Mouse (Mus musculus) ES-E14 (cell line): Measurements from ENCODE around the gene Fgf7. TPM values are rescaled to one million over a fixed set of nuclear protein-coding genes. Genes with fewer than 3 reads are reported as not detected.

Experiments
- DNase-seq: peaks from one replicate; pipeline ENCODE4 v3.0.0-alpha.2; 2013; ENCODE audit warnings: low read depth, low spot score
- H3K27ac ChIP-seq: 2 replicates; pipeline ENCODE4 v1.5.1; 2012; ENCODE audit warnings: low read depth, mild to moderate bottlenecking, low read length, moderate library complexity, mixed read lengths; ENCODE audit not compliant: poor library complexity, insufficient read depth, severe bottlenecking
- H3K36me3 ChIP-seq: 2 replicates; pipeline ENCODE4 v1.6.1; 2012; ENCODE audit warnings: mild to moderate bottlenecking, low read length, moderate library complexity, mixed read lengths; ENCODE audit not compliant: control insufficient read depth, poor library complexity, insufficient read depth, severe bottlenecking
- H3K4me1 ChIP-seq, 2 experiments: fragments of 150-350 bp in 1 of 2; sonication (generic) in 1 of 2; 2 replicates each; pipeline ENCODE4 v1.6.1; 2012; ENCODE audit warnings: low read length in 2 of 2, mild to moderate bottlenecking in 1 of 2, mixed read lengths in 1 of 2; ENCODE audit not compliant: control insufficient read depth in 2 of 2, insufficient read depth in 2 of 2, poor library complexity in 1 of 2
- H3K4me3 ChIP-seq, 2 experiments: fragments of 150-350 bp in 1 of 2; sonication (generic) in 1 of 2; 2 replicates each; pipeline ENCODE4 v1.5.1; 2012; ENCODE audit warnings: low read length in 2 of 2, low read depth in 1 of 2, mild to moderate bottlenecking in 1 of 2, mixed read lengths in 1 of 2; ENCODE audit not compliant: insufficient read depth in 1 of 2, poor library complexity in 1 of 2, severe bottlenecking in 1 of 2
- H3K9ac ChIP-seq: 2 replicates; pipeline ENCODE4 v1.6.1; 2012; ENCODE audit warnings: low read depth, mild to moderate bottlenecking, low read length, mixed read lengths; ENCODE audit not compliant: poor library complexity, insufficient read depth, severe bottlenecking
- H3K9me3 ChIP-seq: fragments of 150-350 bp; sonication (generic); 2 replicates; pipeline ENCODE4 v1.6.1; 2012; ENCODE audit warnings: low read depth, mild to moderate bottlenecking, low read length; ENCODE audit not compliant: control insufficient read depth, insufficient read depth
- CHD2 ChIP-seq: IDR thresholded peaks from 2 replicates; pipeline ENCODE4 v1.6.1; 2014; ENCODE audit warnings: mild to moderate bottlenecking, low read depth, low read length, inconsistent platforms
- HCFC1 ChIP-seq: IDR thresholded peaks from 2 replicates; pipeline ENCODE4 v1.6.1; 2012; ENCODE audit warnings: low read length, inconsistent platforms, borderline replicate concordance; ENCODE audit not compliant: insufficient read depth
- MAFK ChIP-seq: IDR thresholded peaks from 2 replicates; pipeline ENCODE4 v1.6.1; 2014; ENCODE audit warnings: mild to moderate bottlenecking, low read depth, low read length, inconsistent platforms; ENCODE audit not compliant: insufficient read depth
- ZC3H11A ChIP-seq: IDR thresholded peaks from 2 replicates; pipeline ENCODE4 v1.6.1; 2012; ENCODE audit warnings: low read depth, mild to moderate bottlenecking, inconsistent platforms, low read length, borderline replicate concordance
- ZNF384 ChIP-seq: IDR thresholded peaks from 2 replicates; pipeline ENCODE4 v1.6.1; 2012; ENCODE audit warnings: low read depth, low read length, inconsistent platforms
- in situ Hi-C, 2 experiments: fragments of 600-800 bp; cut with MboI; formaldehyde crosslinking; loops; one replicate each; pipeline ENCODE4 v1.15.1; 2025; ENCODE audit warnings: low sequenced_read_pairs in 2 of 2, inconsistent platforms in 1 of 2; ENCODE audit not compliant: unreplicated experiment in 2 of 2
- total RNA-seq: library from RNA; depleted of rRNA; stranded (reverse); fragments of 300-350 nt; gene quantifications from 2 replicates; pipeline ENCODE4 v1.2.3, GENCODE M21; 2012

The Fgf7 gene
- total RNA-seq, 1 experiment = 0.09 TPM

DNA sequence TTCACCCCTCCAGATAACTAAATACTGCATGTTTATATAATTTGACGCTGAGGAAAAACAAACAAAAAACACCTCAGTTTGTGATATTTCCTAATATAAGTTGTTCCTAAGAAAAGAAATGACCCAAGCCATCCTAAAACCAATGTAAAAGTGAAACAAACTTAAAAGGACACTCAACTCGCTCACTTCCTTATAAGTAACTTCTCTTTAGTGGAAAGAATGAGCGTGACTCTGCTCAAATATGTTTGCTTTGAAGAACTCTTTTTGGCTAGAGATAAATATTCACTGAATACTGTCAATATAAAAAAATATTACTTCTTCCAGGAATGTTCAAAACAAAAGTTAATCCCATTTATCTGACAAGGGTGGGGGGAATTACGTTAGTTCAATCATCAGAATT, 39.3 kb downstream of the Fgf7 start:
- no peak overlapping the region for H3K9ac ChIP-seq
- no peak for DNase-seq
- no peaks in the 10 kb centered on the region for H3K9me3 ChIP-seq
- H3K4me1 ChIP-seq = no peaks in the 10 kb centered on the region
- no peak overlapping the region for H3K4me3 ChIP-seq
- H3K36me3 ChIP-seq = no peaks in the 10 kb centered on the region
- H3K27ac ChIP-seq = no peak overlapping the region
- in situ Hi-C loops = no loop called here
- TF ChIP-seq HCFC1 (no peak), ZNF384 (no peak), CHD2 (no peak), ZC3H11A (no peak), MAFK (no peak)

DNA sequence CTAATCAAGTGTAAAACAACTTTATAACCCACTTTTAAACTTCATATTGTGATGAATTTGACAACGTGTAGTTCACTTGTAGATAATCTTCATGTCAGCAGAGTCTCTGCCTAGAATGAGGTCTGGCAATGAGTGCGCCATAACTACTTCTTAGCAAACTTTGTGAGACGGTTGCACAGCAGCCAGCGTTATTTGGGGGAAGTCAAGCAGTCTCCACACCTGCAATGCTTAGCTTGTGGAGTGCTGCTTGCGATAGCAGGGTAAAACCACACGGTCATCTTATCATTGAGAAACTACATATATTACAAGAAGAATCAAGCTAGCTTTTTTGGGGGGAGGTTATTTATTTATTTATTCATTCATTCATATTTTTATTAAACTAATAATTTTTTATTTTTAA, 42.0 kb downstream of the Fgf7 start:
- no peak for DNase-seq
- Histone ChIP-seq H3K4me1 (no peaks in the 10 kb centered on the region), H3K36me3 (no peaks in the 10 kb centered on the region), H3K27ac (no peak overlapping the region), H3K9me3 (no peaks in the 10 kb centered on the region), H3K9ac (no peak overlapping the region), H3K4me3 (no peak overlapping the region)
- in situ Hi-C loops = no loop called here
- TF ChIP-seq HCFC1 = no peak
- no peak for TF ChIP-seq ZNF384
- no peak for TF ChIP-seq MAFK
- no peak for TF ChIP-seq ZC3H11A
- no peak for TF ChIP-seq CHD2

DNA sequence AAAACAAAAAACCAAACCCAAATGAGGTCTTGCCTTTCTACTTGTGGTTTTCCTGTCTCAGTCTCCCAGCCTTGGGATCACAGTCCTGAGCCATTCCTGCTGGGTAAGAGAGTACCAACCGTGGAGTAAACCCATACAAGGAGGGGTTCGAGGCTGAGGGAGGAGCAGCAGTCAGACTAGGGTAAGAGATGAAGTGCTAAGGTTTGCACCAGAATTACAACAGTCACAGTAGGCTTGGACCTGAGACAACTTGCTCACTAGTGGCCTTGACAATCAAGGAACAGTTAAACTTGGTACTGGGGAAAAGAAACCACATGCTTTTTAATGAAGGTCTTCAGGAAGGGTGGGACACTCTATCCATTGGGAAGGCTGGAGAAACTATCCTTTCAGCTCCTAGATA, 44.6 kb downstream of the Fgf7 start:
- no peak for DNase-seq
- H3K4me3 ChIP-seq = no peak overlapping the region
- in situ Hi-C loops = no loop called here
- H3K9me3 ChIP-seq = no peaks in the 10 kb centered on the region
- no peaks in the 10 kb centered on the region for H3K4me1 ChIP-seq
- no peak overlapping the region for H3K27ac ChIP-seq
- H3K9ac ChIP-seq = no peak overlapping the region
- TF ChIP-seq MAFK (no peak), ZNF384 (no peak), CHD2 (no peak), HCFC1 (no peak), ZC3H11A (no peak)
- no peaks in the 10 kb centered on the region for H3K36me3 ChIP-seq

DNA sequence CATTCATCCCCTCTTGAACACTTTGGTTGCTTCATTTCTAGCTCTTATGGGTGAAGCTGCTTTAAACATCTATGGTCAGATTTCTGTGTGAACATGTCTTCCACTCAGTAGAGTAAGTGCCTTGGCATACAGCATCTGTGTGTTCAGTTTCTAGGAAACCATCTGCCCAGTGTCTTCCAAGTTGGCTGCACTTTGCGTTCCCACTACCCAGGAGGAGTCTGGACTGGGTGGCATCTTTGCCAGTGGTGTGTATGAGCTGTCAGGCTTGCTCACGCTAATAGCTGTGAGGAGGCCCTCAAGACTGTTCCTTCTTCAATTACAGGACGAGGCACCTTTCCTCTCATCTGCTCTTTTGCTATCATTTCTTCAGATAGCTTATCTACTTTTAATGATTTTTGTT, 49.9 kb downstream of the Fgf7 start:
- H3K27ac ChIP-seq = no peak overlapping the region
- no peak overlapping the region for H3K4me3 ChIP-seq
- no peaks in the 10 kb centered on the region for H3K9me3 ChIP-seq
- TF ChIP-seq ZC3H11A (no peak), MAFK (no peak), ZNF384 (no peak), CHD2 (no peak), HCFC1 (no peak)
- in situ Hi-C loops = no loop called here
- DNase-seq = no peak
- H3K4me1 ChIP-seq = no peaks in the 10 kb centered on the region
- no peaks in the 10 kb centered on the region for H3K36me3 ChIP-seq
- H3K9ac ChIP-seq = no peak overlapping the region

DNA sequence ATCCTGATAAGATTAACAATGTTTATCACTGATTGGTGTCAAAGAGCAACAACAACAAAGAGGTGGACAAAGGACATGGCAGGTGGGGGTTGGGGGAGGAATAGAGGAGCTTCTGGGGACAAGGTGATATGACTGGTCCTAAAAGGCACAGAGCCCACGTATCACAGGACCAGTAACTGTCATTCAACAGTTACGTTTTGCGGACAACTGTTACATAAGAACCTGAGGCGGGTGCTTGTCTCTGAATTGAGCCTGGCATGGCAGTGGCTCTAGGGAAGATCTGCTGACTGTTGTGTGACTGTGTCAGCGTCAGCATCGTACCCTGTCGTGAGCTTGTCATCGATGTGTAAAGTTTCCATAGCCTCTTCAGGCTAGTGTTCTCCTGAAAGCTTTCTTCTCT, 51.7 kb downstream of the Fgf7 start:
- in situ Hi-C loops = no loop called here
- DNase-seq = no peak
- no peak overlapping the region for H3K9ac ChIP-seq

More for the DNA sequence above, 51.7 kb downstream of the Fgf7 start:
- Histone ChIP-seq H3K4me3 (no peak overlapping the region), H3K9me3 (no peaks in the 10 kb centered on the region), H3K36me3 (no peaks in the 10 kb centered on the region), H3K27ac (no peak overlapping the region), H3K4me1 (no peaks in the 10 kb centered on the region)
- TF ChIP-seq MAFK (no peak), ZNF384 (no peak), CHD2 (no peak), ZC3H11A (no peak), HCFC1 (no peak)
